Mouse (Mus musculus) thymus, adult 18-20 months (tissue): ENCODE data around the gene Vmn2r87.
A peak's percentile ranks its signal among the peaks of the same experiment; 100 is the strongest.
"Not testable (repeated sequence)": the region's sequence is repeated elsewhere in the genome, so short reads cannot be mapped to it uniquely, and the experiment has no call there.

Experiments used
- DNase-seq, 2 experiments: peaks; one replicate each; pipeline ENCODE4 v3.0.0; 2022; ENCODE audit warnings: mixed read lengths in 2 of 2

The Vmn2r87 gene

DNA sequence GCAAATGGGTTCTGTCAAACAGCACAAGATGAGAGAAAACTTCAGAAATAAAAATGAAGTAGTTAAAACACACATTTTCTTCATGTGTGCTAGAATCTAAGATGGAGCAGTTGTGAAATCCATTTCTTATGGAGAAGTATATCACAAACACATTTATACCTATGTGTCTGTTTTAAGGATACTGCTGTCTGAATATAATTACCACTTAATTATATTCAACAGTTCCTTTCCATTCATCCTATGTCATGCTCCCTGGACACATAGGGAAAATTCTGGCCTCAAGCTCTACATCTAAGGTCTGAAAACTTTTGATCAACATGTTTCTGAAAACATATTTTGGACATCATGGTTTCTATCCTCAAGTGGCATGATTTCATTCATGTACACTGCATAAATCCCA lies at the start of gene Vmn2r87:
Gene Vmn2r87, minus strand, starts transcription at position 101 of the 400 bp plus-strand sequence.
- no peak for DNase-seq

DNA sequence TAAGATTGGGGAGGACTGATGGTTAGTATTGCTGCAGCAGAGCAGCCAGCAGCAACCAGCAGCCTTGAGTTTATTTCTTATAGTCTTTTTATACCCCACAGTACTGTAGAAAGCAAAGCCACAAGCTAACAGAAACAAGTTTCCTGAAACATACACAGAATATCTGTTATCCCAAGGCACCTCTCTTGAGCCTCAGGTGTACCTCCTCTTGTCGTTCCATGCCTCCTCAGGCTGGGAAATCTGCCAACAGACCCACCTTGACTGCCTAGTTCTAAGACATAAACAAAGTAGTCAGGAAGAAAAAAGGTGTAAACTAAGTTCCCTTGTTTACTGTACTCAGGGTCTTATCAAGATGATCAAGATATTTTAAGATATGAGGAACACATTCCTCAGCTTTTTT lies 47.1 kb upstream of the Vmn2r87 start:
- not testable (repeated sequence) for DNase-seq

DNA sequence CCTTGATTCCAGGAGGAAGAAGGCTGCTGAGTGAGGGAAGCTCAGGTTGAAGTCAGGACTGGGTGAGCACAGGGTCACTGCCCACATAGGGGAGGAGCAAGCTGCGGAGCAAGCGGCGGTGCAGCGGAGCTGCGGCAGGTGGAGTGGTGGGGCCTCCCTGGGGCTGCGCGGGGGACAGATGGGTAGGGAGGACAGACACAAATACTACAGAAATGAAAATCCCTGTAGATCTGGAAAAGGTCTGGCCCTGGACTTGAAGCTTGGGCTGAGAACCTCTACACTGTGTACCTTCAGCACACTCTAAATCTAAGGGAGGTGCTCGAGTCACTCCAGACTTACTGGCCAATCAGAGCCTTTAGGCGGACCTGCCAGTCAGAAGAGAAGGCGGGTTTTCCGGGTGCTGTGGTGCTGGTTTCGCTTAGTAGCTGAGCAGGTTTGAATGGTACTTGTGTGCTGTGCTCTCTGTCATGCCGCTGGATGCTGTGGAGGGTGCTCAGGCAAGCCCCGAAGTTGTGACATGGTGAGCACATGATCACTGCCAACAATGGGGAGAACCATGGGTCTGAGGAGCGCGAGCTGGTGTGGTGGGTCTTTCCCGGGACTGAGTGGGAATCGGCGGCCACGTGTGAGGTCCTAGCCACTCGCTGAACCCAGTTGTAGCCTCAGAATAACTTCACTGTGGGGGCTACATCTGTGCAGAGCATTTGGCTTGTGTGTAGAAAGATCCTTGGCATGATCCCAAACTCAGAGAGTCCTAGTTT lies 44.9 kb upstream of the Vmn2r87 start:
- peak; percentile 58 to 64 for DNase-seq

DNA sequence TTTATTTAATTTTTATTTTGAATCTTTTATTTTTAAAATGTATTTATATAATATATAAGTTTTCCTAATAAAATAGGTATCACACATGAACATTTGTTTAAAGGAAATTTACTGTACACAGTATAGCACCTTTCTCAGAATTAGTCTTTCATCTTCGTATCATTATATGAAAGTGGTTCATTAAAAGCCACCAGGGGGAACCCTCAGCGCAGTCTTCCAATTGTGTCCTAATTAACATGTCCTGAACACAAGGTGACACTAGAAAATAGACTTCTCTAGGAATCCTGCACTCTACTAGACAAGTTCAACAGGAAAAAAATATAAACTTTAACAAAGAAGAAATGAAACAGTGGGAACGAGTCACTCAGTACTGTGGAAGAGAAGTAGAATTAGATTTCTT lies 38.9 kb upstream of the Vmn2r87 start:
- no peak for DNase-seq

DNA sequence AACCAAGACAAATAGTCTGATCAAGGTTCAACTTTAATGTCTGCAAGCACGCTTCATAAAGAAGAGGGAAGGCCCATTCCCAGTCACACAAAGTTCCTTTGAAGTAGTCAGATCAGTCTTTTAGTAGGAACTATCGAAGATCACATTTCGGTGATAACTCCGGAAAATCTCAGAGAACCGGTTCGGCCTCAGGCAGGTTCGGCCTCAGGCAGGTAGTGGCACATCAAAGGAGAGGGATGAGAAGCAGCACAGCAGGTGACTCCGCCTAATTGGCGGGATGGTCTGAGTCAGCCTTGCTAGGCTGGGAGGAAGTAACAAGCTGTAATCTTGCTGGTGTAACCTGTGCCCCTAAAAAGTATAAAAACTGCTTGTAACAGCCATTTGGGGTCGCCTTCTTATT lies 30.7 kb upstream of the Vmn2r87 start:
- DNase-seq = no peak

DNA sequence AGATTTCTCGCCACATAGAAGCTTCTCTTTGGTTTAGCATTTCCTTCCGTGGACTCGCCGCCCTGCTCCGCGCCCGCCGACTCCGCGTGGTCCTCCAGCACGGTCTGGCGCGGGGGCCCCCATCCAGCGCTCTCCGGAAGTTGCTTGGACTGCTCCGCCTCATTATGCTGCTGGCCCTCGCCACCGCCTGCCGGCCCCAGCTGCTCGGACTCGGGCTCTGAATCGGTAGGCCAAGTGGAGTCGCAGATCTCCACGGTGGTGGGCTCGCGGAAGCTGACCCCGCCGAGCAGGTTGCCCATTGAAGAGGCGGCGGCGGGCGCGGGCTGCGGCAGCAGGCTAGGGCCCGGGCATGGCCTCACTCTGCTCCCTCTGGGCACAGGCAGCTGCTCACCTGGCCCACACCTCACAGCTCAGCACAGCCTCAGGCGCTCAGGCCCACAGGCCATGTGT lies 26.9 kb downstream of the Vmn2r87 start:
- no peak for DNase-seq

DNA sequence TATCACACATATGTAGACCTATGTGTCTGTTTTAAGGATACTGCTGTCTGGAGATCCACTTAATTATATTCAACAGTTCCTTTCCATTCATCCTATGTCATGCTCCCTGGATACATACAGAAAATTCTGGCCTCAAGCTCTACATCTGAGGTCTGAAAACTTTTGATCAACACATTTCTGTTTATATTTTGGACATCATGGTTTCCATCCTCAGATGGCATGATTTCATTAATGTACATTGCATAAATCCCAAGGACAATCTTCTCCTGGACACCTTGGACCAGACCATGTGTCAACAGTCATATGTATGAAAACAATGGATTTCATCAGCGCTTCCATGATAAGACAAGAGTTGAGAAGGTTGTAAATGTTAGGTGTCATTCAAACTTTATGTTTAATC lies 41.2 kb downstream of the Vmn2r87 start, which contains the start of gene Vmn2r86:
Gene Vmn2r86, minus strand, starts transcription at position 101 of the 400 bp plus-strand sequence.
- DNase-seq = not testable (repeated sequence)

DNA sequence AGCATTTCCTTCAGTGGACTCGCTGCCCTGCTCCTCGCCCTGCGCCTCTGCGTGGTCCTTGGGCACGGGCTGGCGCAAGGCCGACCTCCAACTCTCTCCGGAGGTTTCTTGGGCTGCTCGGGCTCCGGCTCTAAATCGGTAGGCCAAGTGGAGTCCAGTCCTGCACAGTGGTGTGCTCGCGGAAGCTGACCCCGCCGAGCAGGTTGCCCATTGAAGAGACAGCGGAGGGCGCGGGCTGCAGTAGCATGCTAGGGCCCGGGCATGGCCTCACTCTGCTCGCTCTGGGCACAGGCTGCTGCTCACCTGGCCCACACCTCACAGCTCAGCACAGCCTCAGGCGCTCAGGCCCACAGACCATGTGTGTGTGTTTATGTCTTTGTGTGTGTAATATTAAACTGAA lies 52.4 kb downstream of the Vmn2r87 start:
- DNase-seq = no peak

DNA sequence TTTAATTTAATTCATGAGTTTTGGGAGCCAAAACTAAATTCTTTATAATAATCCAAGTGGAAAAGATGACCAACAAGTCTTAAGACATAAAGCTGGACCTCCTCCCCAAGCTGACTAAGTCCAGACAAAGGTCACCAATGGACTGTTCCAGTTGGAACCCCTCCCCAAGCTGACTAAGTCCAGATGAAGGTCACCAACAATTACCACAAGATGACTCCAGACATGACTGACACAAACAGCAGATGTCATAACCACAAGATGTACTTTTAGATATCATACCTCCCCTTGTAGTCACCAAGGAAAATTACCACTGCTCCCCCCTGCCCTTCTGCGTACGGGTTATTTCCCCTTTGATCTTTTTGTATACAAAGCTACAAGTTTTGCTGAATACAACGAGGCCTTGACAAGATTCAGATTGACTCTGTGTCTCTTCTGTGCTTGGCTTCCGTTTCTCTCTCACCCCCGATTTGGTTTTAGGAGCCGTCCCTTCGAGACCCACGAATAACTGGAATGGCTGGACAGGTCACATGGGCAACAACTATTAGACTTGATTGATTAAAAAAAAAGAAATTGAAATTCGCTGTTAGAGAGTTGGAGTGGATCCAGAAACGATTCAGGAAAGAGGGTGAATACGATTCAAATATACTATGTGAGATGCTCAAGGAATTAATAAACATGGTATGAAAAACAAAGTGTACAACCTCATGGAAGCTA lies 62.9 kb downstream of the Vmn2r87 start:
- DNase-seq = not testable (repeated sequence)

DNA sequence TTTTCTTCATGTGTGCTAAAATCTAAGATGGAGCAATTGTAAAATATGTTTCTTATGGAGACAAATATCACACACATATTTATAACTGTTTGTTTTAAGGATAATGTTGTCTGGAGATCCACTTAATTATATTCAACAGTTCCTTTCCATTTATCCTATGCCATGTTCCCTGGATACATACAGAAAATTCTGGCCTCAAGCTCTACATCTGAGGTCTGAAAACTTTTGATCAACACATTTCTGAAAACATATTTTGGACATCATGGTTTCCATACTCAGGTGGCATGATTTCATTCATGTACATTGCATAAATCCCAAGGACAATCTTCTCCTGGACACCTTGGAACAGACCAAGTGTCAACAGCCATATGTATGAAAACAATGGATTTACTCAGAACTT lies 67.6 kb downstream of the Vmn2r87 start, which contains the start of gene Vmn2r85:
Gene Vmn2r85, minus strand, starts transcription at position 101 of the 400 bp plus-strand sequence.
- not testable (repeated sequence) for DNase-seq

DNA sequence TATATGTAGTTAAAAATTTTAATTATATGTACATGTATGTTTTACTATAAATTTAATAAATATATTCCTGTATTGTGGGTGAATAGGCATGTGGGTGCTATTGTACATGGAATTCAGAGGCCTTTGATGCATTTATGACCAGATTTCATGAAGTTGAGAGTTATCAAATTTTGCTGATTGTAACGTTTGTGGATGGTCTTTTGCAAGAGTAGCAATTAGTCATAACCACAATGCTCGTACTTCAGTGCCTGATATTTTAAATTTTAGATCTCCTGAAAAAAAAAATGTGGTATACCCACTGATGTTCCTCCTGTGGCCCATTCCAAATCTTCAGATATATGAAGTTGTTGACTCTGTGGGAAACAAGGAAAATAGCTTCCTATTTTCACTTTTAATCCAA lies 74.8 kb downstream of the Vmn2r87 start:
- DNase-seq = not testable (repeated sequence)
